Mouse (Mus musculus) MEL (cell line): Measurements from ENCODE around the gene Slc35e2. TPM values are rescaled to one million over a fixed set of nuclear protein-coding genes. Genes with fewer than 3 reads are reported as not detected.

ENCODE experiments used
- DNase-seq: peaks from one replicate; pipeline ENCODE4 v3.0.0; 2011; ENCODE audit warnings: low read depth, low spot score
- H3K27ac ChIP-seq: 2 replicates; pipeline ENCODE4 v1.5.1; 2012; ENCODE audit warnings: low read depth, mild to moderate bottlenecking, control low read depth, low read length, moderate library complexity; ENCODE audit not compliant: control insufficient read depth
- H3K27me3 ChIP-seq, 2 experiments: fragments of 150-350 bp in 1 of 2; sonication (generic) in 1 of 2; 2 replicates each; pipeline ENCODE4 v1.6.1; 2012; ENCODE audit warnings: low read length in 2 of 2, mild to moderate bottlenecking in 2 of 2, improper control_type of control experiment in 1 of 2, moderate library complexity in 1 of 2; ENCODE audit not compliant: insufficient read depth in 2 of 2, control insufficient read depth in 1 of 2
- H3K36me3 ChIP-seq, 2 experiments: 2 replicates each; pipeline ENCODE4 v1.6.1; 2012 to 2014; ENCODE audit warnings: low read length in 2 of 2, improper control_type of control experiment in 1 of 2, inconsistent platforms in 1 of 2, mild to moderate bottlenecking in 1 of 2; ENCODE audit not compliant: insufficient read depth in 2 of 2, control insufficient read depth in 1 of 2
- H3K4me1 ChIP-seq, 2 experiments: fragments of 150-350 bp in 1 of 2; sonication (generic) in 1 of 2; 2 replicates each; pipeline ENCODE4 v1.6.1; 2012; ENCODE audit warnings: low read length in 2 of 2, improper control_type of control experiment in 1 of 2, mild to moderate bottlenecking in 1 of 2; ENCODE audit not compliant: insufficient read depth in 2 of 2, control insufficient read depth in 1 of 2
- H3K4me3 ChIP-seq, 2 experiments: fragments of 150-350 bp in 1 of 2; sonication (generic) in 1 of 2; 2 replicates each; pipeline ENCODE4 v1.5.1; 2012; ENCODE audit warnings: low read depth in 2 of 2, low read length in 2 of 2, mild to moderate bottlenecking in 2 of 2, moderate library complexity in 2 of 2, control low read depth in 1 of 2, improper control_type of control experiment in 1 of 2; ENCODE audit not compliant: control insufficient read depth in 1 of 2, insufficient read depth in 1 of 2
- H3K79me2 ChIP-seq: 2 replicates; pipeline ENCODE4 v1.6.1; 2012; ENCODE audit warnings: mild to moderate bottlenecking, low read length, moderate library complexity; ENCODE audit not compliant: control insufficient read depth, poor library complexity, insufficient read depth
- H3K9ac ChIP-seq: 2 replicates; pipeline ENCODE4 v1.6.1; 2012; ENCODE audit warnings: low read depth, mild to moderate bottlenecking, control low read depth, low read length, moderate library complexity; ENCODE audit not compliant: control insufficient read depth, poor library complexity, severe bottlenecking
- H3K9me3 ChIP-seq: fragments of 150-350 bp; sonication (generic); replicated peaks from 2 replicates; pipeline ENCODE4 v1.6.1; 2012; ENCODE audit warnings: mild to moderate bottlenecking, low read length, improper control_type of control experiment, moderate library complexity; ENCODE audit not compliant: insufficient read depth
- CHD1 ChIP-seq: IDR thresholded peaks from 2 replicates; pipeline ENCODE4 v1.6.1; 2012; ENCODE audit warnings: low read depth, mild to moderate bottlenecking, inconsistent platforms, low read length, improper control_type of control experiment
- CHD2 ChIP-seq: IDR thresholded peaks from 2 replicates; pipeline ENCODE4 v1.6.1; 2011; ENCODE audit warnings: low read length, improper control_type of control experiment
- E2F4 ChIP-seq: IDR thresholded peaks from 2 replicates; pipeline ENCODE4 v1.6.1; 2011; ENCODE audit warnings: low read depth, low read length, improper control_type of control experiment, borderline replicate concordance
- EP300 ChIP-seq, 2 experiments: IDR thresholded peaks; 2 replicates each; pipeline ENCODE4 v1.6.1; 2011; ENCODE audit warnings: improper control_type of control experiment in 2 of 2, low read length in 2 of 2, low read depth in 1 of 2, mild to moderate bottlenecking in 1 of 2
- GABPA ChIP-seq: IDR thresholded peaks from 2 replicates; pipeline ENCODE4 v1.6.1; 2012; ENCODE audit warnings: low read depth, mild to moderate bottlenecking, inconsistent platforms, low read length, improper control_type of control experiment, moderate library complexity
- HCFC1 ChIP-seq: IDR thresholded peaks from 2 replicates; pipeline ENCODE4 v1.6.1; 2012; ENCODE audit warnings: low read depth, mild to moderate bottlenecking, inconsistent platforms, low read length, improper control_type of control experiment, moderate library complexity
- MAFK ChIP-seq: IDR thresholded peaks from 2 replicates; pipeline ENCODE4 v1.6.1; 2011; ENCODE audit warnings: low read depth, mild to moderate bottlenecking, low read length, improper control_type of control experiment, borderline replicate concordance
- MAX ChIP-seq: IDR thresholded peaks from 2 replicates; pipeline ENCODE4 v1.6.1; 2011; ENCODE audit warnings: low read length, improper control_type of control experiment
- MEF2A ChIP-seq: IDR thresholded peaks from 2 replicates; pipeline ENCODE4 v1.6.1; 2014; ENCODE audit warnings: low read depth, mild to moderate bottlenecking, inconsistent platforms, low read length, improper control_type of control experiment; ENCODE audit not compliant: poor library complexity, insufficient replicate concordance, severe bottlenecking; ENCODE audit errors: extremely low read depth
- MXI1 ChIP-seq: IDR thresholded peaks from 2 replicates; pipeline ENCODE4 v1.6.1; 2011; ENCODE audit warnings: mild to moderate bottlenecking, low read depth, low read length, improper control_type of control experiment
- MYB ChIP-seq: IDR thresholded peaks from 2 replicates; pipeline ENCODE4 v1.6.1; 2011; ENCODE audit warnings: mild to moderate bottlenecking, low read depth, low read length, improper control_type of control experiment
- MYC ChIP-seq: IDR thresholded peaks from 2 replicates; pipeline ENCODE4 v1.6.1; 2011; ENCODE audit warnings: low read depth, mild to moderate bottlenecking, low read length, improper control_type of control experiment, moderate library complexity
- NELFE ChIP-seq: IDR thresholded peaks from 2 replicates; pipeline ENCODE4 v1.6.1; 2011; ENCODE audit warnings: low read depth, low read length, improper control_type of control experiment
- NRF1 ChIP-seq: IDR thresholded peaks from 2 replicates; pipeline ENCODE4 v1.6.1; 2014; ENCODE audit warnings: low read depth, mild to moderate bottlenecking, inconsistent platforms, low read length, improper control_type of control experiment, moderate library complexity; ENCODE audit not compliant: poor library complexity, insufficient read depth, severe bottlenecking
- POLR2AphosphoS5 ChIP-seq: IDR thresholded peaks from 2 replicates; pipeline ENCODE4 v1.6.1; 2012; ENCODE audit warnings: low read depth, borderline replicate concordance, mild to moderate bottlenecking, inconsistent platforms, low read length, moderate library complexity, mixed read lengths
- RCOR1 ChIP-seq: IDR thresholded peaks from 2 replicates; pipeline ENCODE4 v1.6.1; 2012; ENCODE audit warnings: low read depth, mild to moderate bottlenecking, inconsistent platforms, low read length, improper control_type of control experiment
- SMC3 ChIP-seq: IDR thresholded peaks from 2 replicates; pipeline ENCODE4 v1.6.1; 2011; ENCODE audit warnings: low read depth, low read length, improper control_type of control experiment
- TAL1 ChIP-seq: IDR thresholded peaks from 2 replicates; pipeline ENCODE4 v1.6.1; 2012; ENCODE audit warnings: mild to moderate bottlenecking, inconsistent platforms, low read length, moderate library complexity, mixed read lengths
- USF2 ChIP-seq, 2 experiments: IDR thresholded peaks; 2 replicates each; pipeline ENCODE4 v1.6.1; 2011 to 2012; ENCODE audit warnings: improper control_type of control experiment in 2 of 2, low read length in 2 of 2, borderline replicate concordance in 1 of 2, inconsistent platforms in 1 of 2, low read depth in 1 of 2, mild to moderate bottlenecking in 1 of 2; ENCODE audit not compliant: insufficient read depth in 1 of 2
- ZC3H11A ChIP-seq: IDR thresholded peaks from 2 replicates; pipeline ENCODE4 v1.6.1; 2012; ENCODE audit warnings: low read depth, mild to moderate bottlenecking, inconsistent platforms, low read length, improper control_type of control experiment
- ZKSCAN1 ChIP-seq: IDR thresholded peaks from 2 replicates; pipeline ENCODE4 v1.6.1; 2012; ENCODE audit warnings: low read depth, mild to moderate bottlenecking, inconsistent platforms, low read length, improper control_type of control experiment, moderate library complexity
- ZNF384 ChIP-seq: IDR thresholded peaks from 2 replicates; pipeline ENCODE4 v1.6.1; 2012; ENCODE audit warnings: low read depth, mild to moderate bottlenecking, inconsistent platforms, low read length, improper control_type of control experiment
- polyA plus RNA-seq, 2 experiments: library from polyadenylated mRNA; stranded (reverse) in 1 of 2; unstranded in 1 of 2; fragments of >175 nt in 1 of 2; fragments of >200 nt in 1 of 2; gene quantifications; 2 replicates each; pipeline versions ENCODE4 v1.2.1 to v1.2.4; 2012; ENCODE audit warnings: low replicate concordance in 2 of 2, low read depth in 1 of 2; ENCODE audit not compliant: insufficient read length in 2 of 2, insufficient read depth in 1 of 2, missing spikeins in 1 of 2
- total RNA-seq: library from RNA; depleted of rRNA; stranded (reverse); fragments of 300-350 nt; gene quantifications from 2 replicates; pipeline ENCODE4 v1.2.3, GENCODE M21; 2012

Slc35e2 gene
- total and polyA plus RNA-seq, 3 experiments = 6.4 to 9.9 TPM; not detected in 1

- DNase-seq = no peak
- Histone ChIP-seq H3K36me3 (peaks cover 0 to 14% of the 10 kb centered on the region in 2 experiments; a peak in 3 of 4 replicates), H3K4me1 (peaks cover 2 to 5% of the 10 kb centered on the region in 2 experiments; a peak in 1 of 4 replicates), H3K4me3 (no peak overlapping the region), H3K9me3 (no peaks in the 10 kb centered on the region), H3K9ac (no peak overlapping the region), H3K27ac (no peak overlapping the region), H3K79me2 (peaks cover 9% of the 10 kb centered on the region), H3K27me3 (no peaks in the 10 kb centered on the region)
- no peak for TF ChIP-seq GABPA
- TF ChIP-seq SMC3 = no peak
- no peak for TF ChIP-seq ZC3H11A
- TF ChIP-seq ZNF384 = no peak
- no peak for TF ChIP-seq POLR2AphosphoS5
- TF ChIP-seq MXI1 = no peak
- no peak for TF ChIP-seq CHD1
- TF ChIP-seq EP300 (IDR thresholded peaks at IDR 0.05; ENCODE audit: low read depth in 1 of 2, low read length in 2 of 2) = no peak
- TF ChIP-seq NRF1 = no peak
- no peak for TF ChIP-seq MEF2A
- TF ChIP-seq MAFK = no peak
- no peak for TF ChIP-seq CHD2
- no peak for TF ChIP-seq ZKSCAN1
- TF ChIP-seq TAL1 = no peak
- no peak for TF ChIP-seq HCFC1
- TF ChIP-seq NELFE = no peak
- no peak for TF ChIP-seq MYB
- TF ChIP-seq MAX = no peak
Observed at GRCm38 (mm10) chr4:155605132-155605531, 3.9 kb downstream of the Slc35e2 start.

GRCm38 (mm10) chr4:155606825-155607224, 5.6 kb downstream of the Slc35e2 start:
- Histone ChIP-seq H3K4me1 (peaks cover 0 to 5% of the 10 kb centered on the region in 2 experiments; a peak in 1 of 4 replicates), H3K36me3 (peaks cover 0 to 14% of the 10 kb centered on the region in 2 experiments; a peak in 3 of 4 replicates), H3K27me3 (no peaks in the 10 kb centered on the region), H3K9me3 (no peaks in the 10 kb centered on the region), H3K79me2 (peaks cover 8% of the 10 kb centered on the region), H3K9ac (no peak overlapping the region), H3K27ac (no peak overlapping the region), H3K4me3 (no peak overlapping the region)
- no peak for TF ChIP-seq E2F4
- no peak for TF ChIP-seq NRF1
- no peak for TF ChIP-seq USF2 (IDR thresholded peaks at IDR 0.05; ENCODE audit: borderline replicate concordance in 1 of 2, insufficient read depth in 1 of 2, low read depth in 1 of 2, low read length in 2 of 2)
- TF ChIP-seq RCOR1 = no peak
- TF ChIP-seq MYC = no peak
- DNase-seq = no peak
